Mouse (Mus musculus): Measurements from ENCODE around the gene Nid2.

GRCm38 (mm10) chr14:19740147-19740738 is 10.8 kb upstream of the Nid2 start:
- TF ChIP-seq CTCF (IDR thresholded peaks at IDR 0.05; ENCODE audit: insufficient read depth, low read depth, low read length) (no peak), POLR2A (IDR thresholded peaks at IDR 0.05; ENCODE audit: insufficient read depth, low read depth, low read length) (no peak)
